Mouse (Mus musculus): ENCODE data around the gene Urb2. TPM values are rescaled to one million over a fixed set of nuclear protein-coding genes. Genes with fewer than 3 reads are reported as not detected.
"Not testable (repeated sequence)": the region's sequence is repeated elsewhere in the genome, so short reads cannot be mapped to it uniquely, and the experiment has no call there.

The Urb2 gene
- polyA plus RNA-seq, 1 experiment from 2014 or later = 9.0 TPM

- H3K9me3 ChIP-seq (ENCODE audit: low read depth, low read length) = no peaks in the 10 kb centered on the region
- DNase-seq (no peak), ATAC-seq (ENCODE audit: insufficient read depth) (no peak)
- H3K9ac ChIP-seq = no peak overlapping the region
- H3K4me3 ChIP-seq (ENCODE audit: low read depth, low read length) = no peak overlapping the region
- no peaks in the 10 kb centered on the region for H3K27me3 ChIP-seq (ENCODE audit: insufficient read depth, low read length)
- H3K27ac ChIP-seq (ENCODE audit: low read depth) = no peak overlapping the region
- no peak overlapping the region for H3K4me2 ChIP-seq
- H3K36me3 ChIP-seq (ENCODE audit: insufficient read depth) = peaks cover under 1% of the 10 kb centered on the region; the same call in 1 of the 2 replicates
- WGBS = 66% methylated on average over 3 of the region's 3 CpGs
- no peak for TF ChIP-seq CTCF (IDR thresholded peaks at IDR 0.05; ENCODE audit: low read depth)
- peaks cover 2% of the 10 kb centered on the region; the same call in 1 of the 2 replicates for H3K4me1 ChIP-seq (ENCODE audit: insufficient read depth)
Observed at GRCm38 (mm10) chr8:124014751-124015150, 6.6 kb upstream of the Urb2 start.

DNA sequence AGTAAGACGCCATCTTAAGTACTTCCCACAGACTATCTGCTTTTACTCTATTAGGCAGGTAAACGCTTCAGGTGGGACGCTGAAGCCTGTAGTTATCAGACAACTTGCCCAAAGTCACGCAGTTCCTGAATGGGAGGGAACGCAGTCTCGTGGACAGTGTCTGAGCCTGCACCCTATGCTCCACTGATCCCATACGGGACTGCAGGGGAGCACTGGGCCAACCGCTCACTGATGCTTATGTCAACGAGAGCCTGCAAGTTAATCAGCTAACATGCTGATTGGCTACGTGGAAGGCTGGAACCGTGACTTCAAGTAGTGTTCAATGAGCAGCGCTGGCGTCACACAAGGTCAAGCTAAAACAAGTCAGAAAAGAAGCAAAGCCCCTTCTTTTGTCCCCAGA, 1.5 kb upstream of the Urb2 start:
- ATAC-seq (ENCODE audit: insufficient read depth) (peak; percentile 33; the same call in 1 of the 2 replicates), DNase-seq (peak; percentile 51)
- Histone ChIP-seq H3K27me3 (ENCODE audit: insufficient read depth, low read length) (no peaks in the 10 kb centered on the region), H3K4me1 (ENCODE audit: insufficient read depth) (peaks cover 9% of the 10 kb centered on the region), H3K27ac (ENCODE audit: low read depth) (peak overlapping the region; percentile 38; the same call in 1 of the 2 replicates), H3K4me3 (ENCODE audit: low read depth, low read length) (peak overlapping the region; percentile 84), H3K4me2 (peak overlapping the region; percentile 84), H3K9ac (peak overlapping the region; percentile 85), H3K36me3 (ENCODE audit: insufficient read depth) (peaks cover 9% of the 10 kb centered on the region; the same call in 1 of the 2 replicates), H3K9me3 (ENCODE audit: low read depth, low read length) (no peaks in the 10 kb centered on the region)
- WGBS = 23% methylated on average over 13 of the region's 13 CpGs
- no peak for TF ChIP-seq CTCF (IDR thresholded peaks at IDR 0.05; ENCODE audit: low read depth)

- Histone ChIP-seq H3K36me3 (ENCODE audit: insufficient read depth) (peaks cover 16% of the 10 kb centered on the region), H3K27me3 (ENCODE audit: insufficient read depth, low read length) (no peaks in the 10 kb centered on the region), H3K4me3 (ENCODE audit: low read depth, low read length) (peak overlapping the region; percentile 84), H3K27ac (ENCODE audit: low read depth) (peak overlapping the region; percentile 84), H3K4me2 (peak overlapping the region; percentile 84), H3K4me1 (ENCODE audit: insufficient read depth) (peaks cover 9% of the 10 kb centered on the region), H3K9me3 (ENCODE audit: low read depth, low read length) (no peaks in the 10 kb centered on the region), H3K9ac (peak overlapping the region; percentile 85)
- peak; percentile 91 for ATAC-seq (ENCODE audit: insufficient read depth)
- peak; percentile 28; the same call in 1 of the 2 replicates for TF ChIP-seq CTCF (IDR thresholded peaks at IDR 0.05; ENCODE audit: low read depth)
- DNase-seq = peak; percentile 90
- WGBS = 1% methylated on average over 57 of the region's 87 CpGs
Observed at GRCm38 (mm10) chr8:124020439-124021236, 670 bp upstream of the Urb2 start.

DNA sequence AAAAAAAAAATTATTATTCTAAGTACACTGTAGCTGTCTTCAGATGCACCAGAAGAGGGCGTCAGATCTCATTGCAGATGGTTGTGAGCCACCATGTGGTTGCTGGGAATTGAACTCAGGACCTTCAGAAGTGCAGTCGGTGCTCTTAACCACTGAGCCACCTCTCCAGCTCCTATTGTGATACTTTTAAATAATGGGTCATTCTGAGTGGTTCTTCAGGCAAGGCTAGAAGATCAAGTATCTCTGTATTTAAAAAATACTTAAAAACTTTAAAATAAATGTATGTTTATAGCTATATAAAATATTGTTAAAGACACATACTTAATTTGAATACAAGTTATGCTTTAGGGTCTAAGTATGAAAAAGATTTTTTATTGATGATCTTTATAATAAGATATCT, 5.0 kb downstream of the Urb2 start:
- not testable (repeated sequence) for H3K9me3 ChIP-seq (ENCODE audit: low read depth, low read length); ATAC-seq (ENCODE audit: insufficient read depth); H3K4me1 ChIP-seq (ENCODE audit: insufficient read depth); H3K27ac ChIP-seq (ENCODE audit: low read depth); H3K27me3 ChIP-seq (ENCODE audit: insufficient read depth, low read length); H3K9ac ChIP-seq; H3K4me3 ChIP-seq (ENCODE audit: low read depth, low read length); DNase-seq; H3K4me2 ChIP-seq
- H3K36me3 ChIP-seq (ENCODE audit: insufficient read depth) = peaks cover 68% of the 10 kb centered on the region
- 71% methylated on average over 2 of the region's 2 CpGs for WGBS

GRCm38 (mm10) chr8:124027831-124028230, 6.5 kb downstream of the Urb2 start:
- Histone ChIP-seq H3K9me3 (ENCODE audit: low read depth, low read length) (no peaks in the 10 kb centered on the region), H3K9ac (no peak overlapping the region), H3K27ac (ENCODE audit: low read depth) (no peak overlapping the region), H3K4me3 (ENCODE audit: low read depth, low read length) (no peak overlapping the region), H3K27me3 (ENCODE audit: insufficient read depth, low read length) (no peaks in the 10 kb centered on the region), H3K4me1 (ENCODE audit: insufficient read depth) (no peaks in the 10 kb centered on the region), H3K36me3 (ENCODE audit: insufficient read depth) (peaks cover 79% of the 10 kb centered on the region), H3K4me2 (no peak overlapping the region)
- ATAC-seq (ENCODE audit: insufficient read depth) = no peak
- DNase-seq = no peak
- WGBS = 82% methylated on average over 6 of the region's 6 CpGs
- TF ChIP-seq CTCF (IDR thresholded peaks at IDR 0.05; ENCODE audit: low read depth) = no peak

GRCm38 (mm10) chr8:124033400-124033799, 12.1 kb downstream of the Urb2 start:
- 58% methylated on average over 5 of the region's 5 CpGs for WGBS
- ATAC-seq (ENCODE audit: insufficient read depth) = no peak
- Histone ChIP-seq H3K36me3 (ENCODE audit: insufficient read depth) (peaks cover 85% of the 10 kb centered on the region), H3K4me1 (ENCODE audit: insufficient read depth) (no peaks in the 10 kb centered on the region), H3K27ac (ENCODE audit: low read depth) (no peak overlapping the region), H3K9ac (no peak overlapping the region), H3K27me3 (ENCODE audit: insufficient read depth, low read length) (no peaks in the 10 kb centered on the region), H3K4me3 (ENCODE audit: low read depth, low read length) (no peak overlapping the region), H3K9me3 (ENCODE audit: low read depth, low read length) (no peaks in the 10 kb centered on the region), H3K4me2 (no peak overlapping the region)
- no peak for DNase-seq
- TF ChIP-seq CTCF (IDR thresholded peaks at IDR 0.05; ENCODE audit: low read depth) = peak; percentile 33

GRCm38 (mm10) chr8:124038121-124038520, 16.8 kb downstream of the Urb2 start:
- Histone ChIP-seq H3K9me3 (ENCODE audit: low read depth, low read length) (no peaks in the 10 kb centered on the region), H3K27me3 (ENCODE audit: insufficient read depth, low read length) (no peaks in the 10 kb centered on the region), H3K4me1 (ENCODE audit: insufficient read depth) (no peaks in the 10 kb centered on the region), H3K9ac (no peak overlapping the region), H3K4me3 (ENCODE audit: low read depth, low read length) (no peak overlapping the region), H3K27ac (ENCODE audit: low read depth) (no peak overlapping the region), H3K36me3 (ENCODE audit: insufficient read depth) (peaks cover 79% of the 10 kb centered on the region), H3K4me2 (no peak overlapping the region)
- 93% methylated on average over 7 of the region's 7 CpGs for WGBS
- no peak for DNase-seq
- TF ChIP-seq CTCF (IDR thresholded peaks at IDR 0.05; ENCODE audit: low read depth) = no peak
- no peak for ATAC-seq (ENCODE audit: insufficient read depth)
